Mouse (Mus musculus) thymus, adult 2 months (tissue): ENCODE measurements around the gene Higd1c. TPM values are rescaled to one million over a fixed set of nuclear protein-coding genes. Genes with fewer than 3 reads are reported as not detected.

Source experiments
- DNase-seq: peaks from one replicate; pipeline ENCODE4 v3.0.0; 2021
- H3K27ac ChIP-seq: fragments of 200-500 bp; 2 replicates; pipeline ENCODE4 v1.5.1; 2012; ENCODE audit warnings: low read length, control low read depth; ENCODE audit not compliant: control insufficient read depth, insufficient read depth
- H3K27me3 ChIP-seq: fragments of 200-500 bp; 2 replicates; pipeline ENCODE4 v1.6.1; 2012; ENCODE audit warnings: mild to moderate bottlenecking, low read length, moderate library complexity, mixed read lengths; ENCODE audit not compliant: control insufficient read depth, insufficient read depth
- H3K36me3 ChIP-seq: fragments of 200-500 bp; 2 replicates; pipeline ENCODE4 v1.6.1; 2012; ENCODE audit warnings: mild to moderate bottlenecking, low read length, moderate library complexity; ENCODE audit not compliant: control insufficient read depth, insufficient read depth
- H3K4me1 ChIP-seq: fragments of 200-500 bp; replicated peaks from 2 replicates; pipeline ENCODE4 v1.6.1; 2012; ENCODE audit warnings: low read length; ENCODE audit not compliant: control insufficient read depth, insufficient read depth
- H3K4me3 ChIP-seq: fragments of 200-500 bp; 2 replicates; pipeline ENCODE4 v1.5.1; 2012; ENCODE audit warnings: mild to moderate bottlenecking, low read length, control low read depth, moderate library complexity; ENCODE audit not compliant: control insufficient read depth, insufficient read depth
- CTCF ChIP-seq: fragments of 200-500 bp; IDR thresholded peaks from 2 replicates; pipeline ENCODE4 v1.5.1; 2012; ENCODE audit warnings: mild to moderate bottlenecking, control low read depth, low read length, moderate library complexity, borderline replicate concordance; ENCODE audit not compliant: control insufficient read depth, poor library complexity, insufficient read depth; ENCODE audit errors: extremely low read depth
- POLR2A ChIP-seq: fragments of 200-500 bp; IDR thresholded peaks from 2 replicates; pipeline ENCODE4 v1.6.1; 2012; ENCODE audit warnings: mild to moderate bottlenecking, low read length, control low read depth, moderate library complexity; ENCODE audit not compliant: control insufficient read depth, poor library complexity, insufficient read depth; ENCODE audit errors: extremely low read depth
- WGBS: fragments of 180-500 bp; shearing (Covaris S2); methylation state at CpG from one replicate; pipeline ENCODE4 v1.1.7; 2018; 5-methylcytosine and 5-hydroxymethylcytosine counted together
- polyA plus RNA-seq: library from polyadenylated mRNA; depleted of rRNA; stranded (reverse); fragments of >200 nt; gene quantifications from 2 replicates; pipeline ENCODE4 v1.2.3, GENCODE M21; 2012

Gene Higd1c
- polyA plus RNA-seq, 1 experiment = not detected

GRCm38 (mm10) chr15:100400592-100401250 lies 36.4 kb downstream of the Higd1c start:
- 95% methylated on average over 16 of the region's 16 CpGs for WGBS
- Histone ChIP-seq H3K27ac (no peak overlapping the region), H3K4me1 (peaks cover 12% of the 10 kb centered on the region), H3K36me3 (peaks cover 27% of the 10 kb centered on the region), H3K4me3 (no peak overlapping the region), H3K27me3 (no peaks in the 10 kb centered on the region)
- no peak for TF ChIP-seq CTCF
- no peak for TF ChIP-seq POLR2A
- DNase-seq = no peak

GRCm38 (mm10) chr15:100401811-100402210 lies 37.5 kb downstream of the Higd1c start:
- Histone ChIP-seq H3K27me3 (no peaks in the 10 kb centered on the region), H3K4me1 (peaks cover 18% of the 10 kb centered on the region), H3K36me3 (peaks cover 25% of the 10 kb centered on the region), H3K4me3 (no peak overlapping the region), H3K27ac (no peak overlapping the region)
- 98% methylated on average over 4 of the region's 4 CpGs for WGBS
- no peak for DNase-seq
- no peak for TF ChIP-seq CTCF
- no peak for TF ChIP-seq POLR2A

- no peak overlapping the region for H3K4me3 ChIP-seq
- WGBS = 97% methylated on average over 14 of the region's 14 CpGs
- peaks cover 18% of the 10 kb centered on the region for H3K4me1 ChIP-seq
- peaks cover 22% of the 10 kb centered on the region for H3K36me3 ChIP-seq
- H3K27ac ChIP-seq = no peak overlapping the region
- no peaks in the 10 kb centered on the region for H3K27me3 ChIP-seq
- TF ChIP-seq CTCF (no peak), POLR2A (no peak)
- DNase-seq = no peak
Measured at GRCm38 (mm10) chr15:100402347-100402746, 38.0 kb downstream of the Higd1c start.

GRCm38 (mm10) chr15:100402798-100403197 lies 38.5 kb downstream of the Higd1c start:
- no peak overlapping the region for H3K4me3 ChIP-seq
- no peak for DNase-seq
- peaks cover 22% of the 10 kb centered on the region for H3K36me3 ChIP-seq
- WGBS = 90% methylated on average over 4 of the region's 4 CpGs
- peaks cover 18% of the 10 kb centered on the region for H3K4me1 ChIP-seq
- no peaks in the 10 kb centered on the region for H3K27me3 ChIP-seq
- H3K27ac ChIP-seq = no peak overlapping the region
- TF ChIP-seq POLR2A (no peak), CTCF (no peak)

GRCm38 (mm10) chr15:100403318-100404000 lies 39.1 kb downstream of the Higd1c start:
- no peak for DNase-seq
- Histone ChIP-seq H3K4me1 (peaks cover 18% of the 10 kb centered on the region), H3K4me3 (no peak overlapping the region), H3K36me3 (peaks cover 22% of the 10 kb centered on the region), H3K27ac (no peak overlapping the region), H3K27me3 (no peaks in the 10 kb centered on the region)
- no peak for TF ChIP-seq CTCF
- TF ChIP-seq POLR2A = no peak
- 96% methylated on average over 16 of the region's 16 CpGs for WGBS

- H3K4me3 ChIP-seq = no peak overlapping the region
- WGBS = 61% methylated on average over 5 of the region's 5 CpGs
- H3K27me3 ChIP-seq = no peaks in the 10 kb centered on the region
- no peak overlapping the region for H3K27ac ChIP-seq
- no peak for DNase-seq
- peaks cover 18% of the 10 kb centered on the region for H3K4me1 ChIP-seq
- no peak for TF ChIP-seq CTCF
- no peak for TF ChIP-seq POLR2A
- H3K36me3 ChIP-seq = peaks cover 12% of the 10 kb centered on the region
Measured at GRCm38 (mm10) chr15:100406088-100406487, 41.7 kb downstream of the Higd1c start.
